Mouse (Mus musculus) midbrain, embryonic 14.5 days (tissue): ENCODE measurements at regions not wholly inside any gene's neighbourhood (a gene's known extent, or its start where the extent isn't known, plus 50 kb on each side); places are given as distances from the start of the nearest gene placed in this dataset.
A peak's percentile ranks its signal among the peaks of the same experiment; 100 is the strongest.

Source experiments
- ATAC-seq: fragments of 200-750 bp; cut with Nextera tagmentation; 2 replicates; pipeline ENCODE4 v1.8.0; 2017; ENCODE audit warnings: moderate number of reproducible peaks, moderate library complexity; ENCODE audit not compliant: low FRiP score, low TSS enrichment
- DNase-seq: peaks from one replicate; pipeline ENCODE4 v3.0.0-alpha.2; 2015
- H3K27ac ChIP-seq: fragments of 300-500 bp; sonication (generic); replicated peaks from 2 replicates; pipeline ENCODE4 v1.5.1; 2014; ENCODE audit warnings: mild to moderate bottlenecking, low read depth, low read length, moderate library complexity
- H3K27me3 ChIP-seq: fragments of 300-500 bp; sonication (generic); 2 replicates; pipeline ENCODE4 v1.6.1; 2014; ENCODE audit warnings: low read length, control low read depth, mixed read lengths; ENCODE audit not compliant: control insufficient read depth, insufficient read depth
- H3K36me3 ChIP-seq: fragments of 300-500 bp; sonication (generic); 2 replicates; pipeline ENCODE4 v1.6.1; 2014; ENCODE audit warnings: low read length, control low read depth; ENCODE audit not compliant: control insufficient read depth, insufficient read depth
- H3K4me1 ChIP-seq: fragments of 300-500 bp; sonication (generic); 2 replicates; pipeline ENCODE4 v1.6.1; 2014; ENCODE audit warnings: mild to moderate bottlenecking, antibody characterized with exemption, low read length, control low read depth; ENCODE audit not compliant: control insufficient read depth, insufficient read depth
- H3K4me2 ChIP-seq: fragments of 300-500 bp; sonication (generic); 2 replicates; pipeline ENCODE4 v1.6.1; 2014; ENCODE audit warnings: mild to moderate bottlenecking, low read length, moderate library complexity
- H3K4me3 ChIP-seq: fragments of 300-500 bp; sonication (generic); replicated peaks from 2 replicates; pipeline ENCODE4 v1.5.1; 2014; ENCODE audit warnings: low read depth, low read length
- H3K9ac ChIP-seq: fragments of 300-500 bp; sonication (generic); replicated peaks from 2 replicates; pipeline ENCODE4 v1.6.1; 2014; ENCODE audit warnings: mild to moderate bottlenecking, low read length, moderate library complexity
- H3K9me3 ChIP-seq: fragments of 300-500 bp; sonication (generic); 2 replicates; pipeline ENCODE4 v1.6.1; 2016; ENCODE audit warnings: low read length, control low read depth, mixed read lengths; ENCODE audit not compliant: control insufficient read depth
- WGBS: fragments of 180-500 bp; shearing (Covaris S2); extraction: QIAGEN DNeasy Blood & Tissue Kit; methylation state at CpG from one replicate; pipeline ENCODE4 v1.1.7; 2014; 5-methylcytosine and 5-hydroxymethylcytosine counted together

DNA sequence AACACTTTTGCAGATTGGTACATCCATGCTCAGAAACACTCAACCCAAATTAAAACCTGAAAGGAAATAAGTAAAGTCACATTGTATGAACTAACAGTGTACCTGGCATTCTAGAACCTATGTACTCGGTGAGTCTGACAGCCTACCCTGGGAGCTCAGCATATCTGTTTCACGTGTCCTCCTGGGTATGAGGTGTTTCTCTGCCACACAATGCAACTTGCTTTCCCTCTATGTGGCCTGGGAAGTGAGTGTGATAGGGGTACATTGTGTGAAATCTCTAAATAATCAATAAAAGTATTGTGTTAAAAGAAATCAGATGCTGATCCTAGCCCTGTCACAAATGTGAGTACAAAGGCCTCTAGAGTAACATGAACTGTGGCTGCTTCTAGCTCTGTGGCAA lies 315.3 kb upstream of the Gpc5 start:
- Histone ChIP-seq H3K4me2 (no peak overlapping the region), H3K9me3 (no peaks in the 10 kb centered on the region), H3K9ac (no peak overlapping the region), H3K36me3 (no peaks in the 10 kb centered on the region), H3K27me3 (no peaks in the 10 kb centered on the region), H3K4me3 (no peak overlapping the region), H3K4me1 (no peaks in the 10 kb centered on the region), H3K27ac (no peak overlapping the region)
- 73% methylated on average over 2 of the region's 2 CpGs for WGBS
- ATAC-seq (no peak), DNase-seq (no peak)

DNA sequence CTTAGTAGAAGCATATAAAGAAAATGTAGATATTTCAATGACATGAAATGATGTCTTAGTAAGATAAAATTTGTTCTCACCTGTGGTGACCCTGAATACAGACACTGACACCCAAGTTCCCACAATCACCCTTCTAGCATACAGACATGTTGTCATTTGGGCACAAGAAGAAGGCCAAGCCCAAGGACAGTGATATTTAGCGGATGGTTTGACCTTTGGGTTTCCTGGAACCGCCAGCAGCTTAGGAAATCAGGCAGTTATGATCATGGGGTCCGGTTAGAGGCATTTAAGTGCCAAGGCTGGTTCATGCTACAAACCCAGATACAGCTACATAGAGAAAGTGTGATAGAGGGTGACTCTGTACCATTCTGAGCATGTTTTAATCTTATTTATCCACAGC lies 310.2 kb upstream of the Gpc5 start:
- Histone ChIP-seq H3K27ac (no peak overlapping the region), H3K9me3 (no peaks in the 10 kb centered on the region), H3K36me3 (no peaks in the 10 kb centered on the region), H3K4me2 (no peak overlapping the region), H3K9ac (no peak overlapping the region), H3K4me1 (no peaks in the 10 kb centered on the region), H3K4me3 (no peak overlapping the region), H3K27me3 (no peaks in the 10 kb centered on the region)
- DNase-seq (no peak), ATAC-seq (no peak)
- 93% methylated on average over 3 of the region's 3 CpGs for WGBS

DNA sequence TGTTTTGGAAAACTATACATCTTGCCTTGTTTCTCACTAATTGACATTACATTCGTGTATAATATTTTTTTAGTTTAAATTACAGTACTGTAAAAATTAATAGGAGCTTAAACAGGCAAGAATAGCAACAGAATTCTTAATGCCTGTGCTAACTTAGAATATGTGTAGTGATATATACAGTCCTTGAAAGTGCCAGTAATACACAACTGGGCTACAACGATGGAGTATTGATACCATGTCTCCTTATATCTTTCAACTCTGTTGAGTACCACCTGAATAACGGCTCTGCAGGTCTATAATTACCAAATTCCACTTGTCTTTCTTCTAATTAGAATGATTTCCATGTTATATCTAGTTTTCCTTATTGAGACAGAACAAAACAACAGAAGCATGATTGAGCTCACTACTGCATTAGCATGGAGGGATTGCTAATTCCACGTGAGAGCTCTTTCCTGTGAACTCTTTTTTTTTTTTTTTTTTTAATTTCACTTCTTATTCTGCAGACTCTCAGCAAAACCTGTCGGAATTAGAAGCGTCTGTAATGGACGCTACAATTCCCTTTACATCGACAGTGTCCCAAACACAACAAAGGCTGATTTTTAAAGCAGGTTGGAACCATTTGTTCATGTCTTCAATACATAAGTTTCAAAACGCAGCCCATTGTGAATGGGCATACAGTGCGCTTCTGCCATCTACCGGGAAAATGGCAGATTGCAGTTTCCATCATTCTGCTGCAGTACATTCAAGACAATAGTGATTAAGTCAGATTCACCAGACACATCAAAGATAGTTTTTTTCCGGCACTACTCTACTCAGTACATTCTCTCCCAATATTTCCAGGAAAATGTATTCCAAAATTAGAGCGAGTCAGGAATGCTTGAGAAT lies 300.8 kb upstream of the Gpc5 start:
- H3K9me3 ChIP-seq: no peaks in the 10 kb centered on the region
- no peaks in the 10 kb centered on the region for H3K4me1 ChIP-seq
- H3K27ac ChIP-seq: no peak overlapping the region
- no peaks in the 10 kb centered on the region for H3K36me3 ChIP-seq
- H3K27me3 ChIP-seq: no peaks in the 10 kb centered on the region
- ATAC-seq (peak; percentile 77), DNase-seq (peak; percentile 93)
- WGBS: 22% methylated on average over 13 of the region's 13 CpGs
- no peak overlapping the region for H3K4me3 ChIP-seq
- no peak overlapping the region; the same call in 1 of the 2 replicates for H3K9ac ChIP-seq
- H3K4me2 ChIP-seq: peak overlapping the region; percentile 49

DNA sequence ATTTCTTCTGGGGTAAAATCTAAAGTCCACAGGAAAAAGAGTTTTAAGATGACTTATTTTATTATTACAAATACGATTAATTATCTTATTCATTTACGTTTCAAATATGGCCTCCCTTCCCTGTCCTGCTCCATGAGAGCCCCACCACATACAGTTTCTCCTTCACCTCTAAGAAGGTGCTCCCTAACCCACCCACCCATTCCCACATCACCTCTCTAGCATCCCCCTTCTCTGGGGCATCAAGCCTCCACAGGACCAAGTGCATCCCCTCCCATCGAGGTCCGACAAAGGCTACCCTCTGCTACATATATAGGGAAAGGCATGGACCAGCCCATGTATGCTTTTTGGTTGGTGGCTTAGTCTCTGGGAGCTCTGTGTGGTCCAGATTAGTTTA lies 300.2 kb upstream of the Gpc5 start:
- H3K9ac ChIP-seq: no peak overlapping the region
- 60% methylated on average over 4 of the region's 4 CpGs for WGBS
- H3K4me1 ChIP-seq: no peaks in the 10 kb centered on the region
- H3K4me2 ChIP-seq: no peak overlapping the region
- H3K4me3 ChIP-seq: no peak overlapping the region
- no peak overlapping the region for H3K27ac ChIP-seq
- DNase-seq (no peak), ATAC-seq (no peak)
- H3K36me3 ChIP-seq: no peaks in the 10 kb centered on the region
- H3K9me3 ChIP-seq: no peaks in the 10 kb centered on the region
- H3K27me3 ChIP-seq: no peaks in the 10 kb centered on the region

DNA sequence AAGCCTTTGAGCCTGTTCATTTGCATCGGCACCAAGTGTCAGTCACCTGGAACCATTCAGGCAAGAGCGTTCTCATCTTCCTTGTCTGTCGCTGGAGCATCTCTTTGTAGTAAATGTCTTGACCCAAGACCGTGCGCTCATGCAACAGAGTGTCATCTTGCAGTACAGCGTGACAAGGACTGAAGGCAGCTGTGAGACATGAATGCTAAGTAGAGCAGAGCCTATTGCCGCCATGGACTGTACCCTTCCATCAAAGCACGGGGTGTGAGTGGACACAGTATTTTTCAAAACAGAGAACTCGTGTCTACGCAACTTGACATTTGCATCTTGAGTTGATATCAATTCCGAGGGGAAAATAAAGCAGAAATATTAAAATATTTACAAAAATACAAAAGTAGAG lies 287.4 kb upstream of the Gpc5 start:
- ATAC-seq: no peak
- Histone ChIP-seq H3K4me2 (no peak overlapping the region), H3K27me3 (no peaks in the 10 kb centered on the region), H3K9me3 (no peaks in the 10 kb centered on the region), H3K27ac (no peak overlapping the region), H3K9ac (no peak overlapping the region), H3K36me3 (no peaks in the 10 kb centered on the region), H3K4me1 (no peaks in the 10 kb centered on the region), H3K4me3 (no peak overlapping the region)
- WGBS: 83% methylated on average over 11 of the region's 11 CpGs
- no peak for DNase-seq

DNA sequence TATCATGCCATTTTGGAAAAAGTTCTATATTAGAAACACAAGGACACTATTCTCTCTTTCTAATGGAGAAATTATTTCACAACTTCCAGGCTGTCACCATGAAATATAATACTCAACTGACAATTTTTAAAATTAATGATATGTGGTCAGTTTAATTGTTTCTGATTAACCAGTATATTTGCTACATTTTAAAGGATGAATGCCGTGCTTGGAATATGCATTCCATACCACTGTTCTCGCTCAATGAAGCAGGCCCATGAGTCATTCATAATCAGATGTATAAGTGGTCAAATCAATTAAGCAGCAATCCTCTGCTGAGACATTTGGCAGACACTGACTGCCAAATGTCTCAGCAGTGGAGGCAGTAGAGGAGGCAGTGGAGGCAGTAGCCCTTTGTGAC lies 283.4 kb upstream of the Gpc5 start:
- 84% methylated on average over 2 of the region's 2 CpGs for WGBS
- no peak overlapping the region for H3K9ac ChIP-seq
- H3K27ac ChIP-seq: no peak overlapping the region
- H3K9me3 ChIP-seq: no peaks in the 10 kb centered on the region
- H3K36me3 ChIP-seq: no peaks in the 10 kb centered on the region
- H3K4me2 ChIP-seq: no peak overlapping the region
- no peaks in the 10 kb centered on the region for H3K27me3 ChIP-seq
- H3K4me3 ChIP-seq: no peak overlapping the region
- no peaks in the 10 kb centered on the region for H3K4me1 ChIP-seq
- DNase-seq (no peak), ATAC-seq (no peak)

DNA sequence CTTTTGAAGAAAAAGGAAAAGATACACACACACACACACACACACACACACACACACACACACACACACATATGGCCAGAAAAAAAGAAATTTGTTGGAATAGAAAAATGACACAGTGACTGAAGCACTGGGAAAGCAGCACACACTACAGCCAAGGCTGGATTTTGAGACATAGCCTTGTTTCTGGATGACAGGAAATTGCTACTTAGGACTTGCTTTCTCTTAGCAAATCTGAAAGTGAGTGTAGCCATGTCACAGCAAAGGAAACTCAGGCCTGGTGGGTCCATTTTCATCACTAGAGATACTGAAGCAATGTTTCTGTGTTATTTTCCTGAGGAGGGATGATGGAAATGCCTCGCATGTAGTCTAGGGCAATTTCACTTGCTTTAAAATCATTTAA lies 271.3 kb upstream of the Gpc5 start:
- H3K4me3 ChIP-seq: no peak overlapping the region
- no peak overlapping the region for H3K4me2 ChIP-seq
- WGBS: 71% methylated on average over 1 of the region's 1 CpGs
- H3K27ac ChIP-seq: no peak overlapping the region
- no peaks in the 10 kb centered on the region for H3K27me3 ChIP-seq
- H3K36me3 ChIP-seq: no peaks in the 10 kb centered on the region
- DNase-seq (no peak), ATAC-seq (no peak)
- no peak overlapping the region for H3K9ac ChIP-seq
- H3K9me3 ChIP-seq: no peaks in the 10 kb centered on the region
- no peaks in the 10 kb centered on the region for H3K4me1 ChIP-seq

DNA sequence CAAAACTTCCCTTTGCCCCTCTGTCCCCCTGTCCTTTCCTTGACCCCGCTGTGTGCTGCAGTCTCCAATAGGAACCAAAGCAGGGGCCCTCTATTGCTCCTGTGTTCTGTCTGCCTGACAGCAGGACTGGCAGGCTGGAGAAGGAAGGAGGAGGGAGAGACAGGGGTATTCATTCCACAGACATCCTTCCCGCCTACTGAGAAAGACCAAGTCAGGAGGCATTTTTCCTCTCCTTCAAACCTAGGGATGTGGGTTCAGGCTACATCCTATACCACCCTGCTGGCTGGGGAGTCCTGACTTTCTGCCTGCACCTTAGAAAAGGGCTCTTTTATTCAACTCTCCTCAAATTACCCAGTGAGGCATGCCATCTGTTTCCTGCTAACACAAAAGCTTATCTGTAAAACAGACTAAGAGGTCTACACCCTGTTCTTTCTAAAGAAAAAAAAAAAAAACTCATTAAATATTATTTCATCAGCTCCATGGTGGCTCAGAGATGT lies 270.9 kb upstream of the Gpc5 start:
- Histone ChIP-seq H3K27me3 (no peaks in the 10 kb centered on the region), H3K9ac (no peak overlapping the region), H3K4me2 (no peak overlapping the region), H3K4me3 (no peak overlapping the region), H3K27ac (no peak overlapping the region), H3K36me3 (no peaks in the 10 kb centered on the region), H3K9me3 (no peaks in the 10 kb centered on the region), H3K4me1 (no peaks in the 10 kb centered on the region)
- DNase-seq (no peak), ATAC-seq (no peak)
- WGBS: 25% methylated on average over 2 of the region's 2 CpGs

DNA sequence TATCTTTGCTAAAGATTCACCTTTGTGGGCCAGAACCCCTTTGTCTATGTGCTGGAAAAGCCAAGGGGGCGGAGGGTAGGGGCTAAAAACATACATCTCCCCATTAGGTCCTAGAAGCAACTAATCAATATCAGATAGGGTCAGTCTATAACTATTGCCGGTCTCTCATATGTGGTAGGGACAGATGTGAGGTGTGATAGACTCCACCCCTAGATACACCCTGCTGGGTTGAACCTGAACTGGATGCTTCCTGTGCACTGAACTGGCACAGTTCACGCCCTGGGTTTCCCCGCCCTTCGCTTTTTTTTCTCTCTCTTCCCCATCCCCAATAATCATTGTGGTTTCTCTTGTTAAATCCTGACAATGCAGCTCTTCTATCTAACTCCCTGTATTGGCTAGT lies 270.3 kb upstream of the Gpc5 start:
- WGBS: 85% methylated on average over 5 of the region's 5 CpGs
- ATAC-seq (no peak), DNase-seq (no peak)
- H3K9ac ChIP-seq: no peak overlapping the region
- no peaks in the 10 kb centered on the region for H3K4me1 ChIP-seq
- H3K27ac ChIP-seq: no peak overlapping the region
- no peaks in the 10 kb centered on the region for H3K27me3 ChIP-seq
- no peak overlapping the region for H3K4me3 ChIP-seq
- no peaks in the 10 kb centered on the region for H3K36me3 ChIP-seq
- H3K4me2 ChIP-seq: no peak overlapping the region
- H3K9me3 ChIP-seq: no peaks in the 10 kb centered on the region
